Mouse (Mus musculus) liver, embryonic 11.5 days (tissue): ENCODE data around the gene Igfn1. TPM values are rescaled to one million over a fixed set of nuclear protein-coding genes. Genes with fewer than 3 reads are reported as not detected.
A peak's percentile ranks its signal among the peaks of the same experiment; 100 is the strongest.

Experiments
- ATAC-seq: fragments of 200-750 bp; cut with Nextera tagmentation; replicated peaks from 2 replicates; pipeline ENCODE4 v1.8.0; 2017; ENCODE audit warnings: moderate number of reproducible peaks, mild to moderate bottlenecking, moderate TSS enrichment, moderate library complexity; ENCODE audit not compliant: low FRiP score
- DNase-seq: peaks from one replicate; pipeline ENCODE4 v3.0.0-alpha.2; 2017; ENCODE audit warnings: low spot score
- H3K27ac ChIP-seq: fragments of 300-500 bp; sonication (generic); 2 replicates; pipeline ENCODE4 v1.5.1; 2014; ENCODE audit warnings: mild to moderate bottlenecking, low read depth, low read length, control low read depth
- H3K27me3 ChIP-seq: fragments of 300-500 bp; sonication (generic); replicated peaks from 2 replicates; pipeline ENCODE4 v1.6.1; 2014; ENCODE audit warnings: low read length, mixed read lengths; ENCODE audit not compliant: control insufficient read depth, insufficient read depth
- H3K36me3 ChIP-seq: fragments of 300-500 bp; sonication (generic); 2 replicates; pipeline ENCODE4 v1.6.1; 2014; ENCODE audit warnings: mild to moderate bottlenecking, low read length, moderate library complexity, mixed read lengths; ENCODE audit not compliant: control insufficient read depth, insufficient read depth
- H3K4me1 ChIP-seq: fragments of 300-500 bp; sonication (generic); replicated peaks from 2 replicates; pipeline ENCODE4 v1.6.1; 2014; ENCODE audit warnings: low read length, mixed read lengths; ENCODE audit not compliant: control insufficient read depth, insufficient read depth
- H3K4me2 ChIP-seq: fragments of 300-500 bp; sonication (generic); 2 replicates; pipeline ENCODE4 v1.6.1; 2014; ENCODE audit warnings: mild to moderate bottlenecking, control low read depth, moderate library complexity
- H3K4me3 ChIP-seq: fragments of 300-500 bp; sonication (generic); 2 replicates; pipeline ENCODE4 v1.5.1; 2014; ENCODE audit warnings: low read depth, low read length, control low read depth
- H3K9ac ChIP-seq: fragments of 300-500 bp; sonication (generic); 2 replicates; pipeline ENCODE4 v1.6.1; 2014; ENCODE audit warnings: low read depth, low read length, control low read depth
- H3K9me3 ChIP-seq: fragments of 300-500 bp; sonication (generic); 2 replicates; pipeline ENCODE4 v1.6.1; 2016; ENCODE audit warnings: low read length, inconsistent platforms, mixed read lengths; ENCODE audit not compliant: control insufficient read depth
- WGBS: fragments of 180-500 bp; shearing (Covaris S2); extraction: QIAGEN DNeasy Blood & Tissue Kit; methylation state at CpG from one replicate; pipeline ENCODE4 v1.1.7; 2014; 5-methylcytosine and 5-hydroxymethylcytosine counted together
- polyA plus RNA-seq: library from polyadenylated mRNA; unstranded; fragments of >200 nt; fragmentation: Nextera tagmentation; extraction: Ambion mirVana; gene quantifications from 2 replicates; pipeline ENCODE4 v1.2.1, GENCODE M21; 2014

Gene Igfn1
- polyA plus RNA-seq, 1 experiment from 2014 or later: not detected

DNA sequence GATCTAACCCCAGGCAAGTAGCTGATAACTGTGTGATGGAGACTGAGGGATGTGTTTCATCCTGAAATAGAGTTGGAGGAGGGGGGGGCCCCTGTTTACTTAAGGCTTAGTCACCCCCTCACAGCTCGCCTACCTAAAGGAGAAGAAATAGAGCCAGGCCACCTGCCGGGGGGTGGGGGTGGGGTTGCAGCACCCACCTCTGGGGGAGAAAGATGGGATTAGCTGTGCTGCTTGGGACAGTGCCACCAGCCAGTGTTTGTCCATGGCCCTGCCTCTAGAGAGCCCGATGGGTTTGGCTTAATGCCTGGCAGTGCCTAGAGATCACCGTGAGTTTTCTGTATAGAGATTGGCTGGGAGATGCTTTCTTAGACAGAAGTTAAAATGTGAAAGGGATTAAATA, 34.7 kb upstream of the Igfn1 start:
- Histone ChIP-seq H3K9me3 (no peaks in the 10 kb centered on the region), H3K4me1 (no peaks in the 10 kb centered on the region), H3K4me2 (no peak overlapping the region), H3K4me3 (no peak overlapping the region), H3K27me3 (peaks cover 25% of the 10 kb centered on the region), H3K36me3 (no peaks in the 10 kb centered on the region), H3K27ac (no peak overlapping the region), H3K9ac (no peak overlapping the region)
- DNase-seq (no peak), ATAC-seq (no peak)
- 34% methylated on average over 4 of the region's 4 CpGs for WGBS

DNA sequence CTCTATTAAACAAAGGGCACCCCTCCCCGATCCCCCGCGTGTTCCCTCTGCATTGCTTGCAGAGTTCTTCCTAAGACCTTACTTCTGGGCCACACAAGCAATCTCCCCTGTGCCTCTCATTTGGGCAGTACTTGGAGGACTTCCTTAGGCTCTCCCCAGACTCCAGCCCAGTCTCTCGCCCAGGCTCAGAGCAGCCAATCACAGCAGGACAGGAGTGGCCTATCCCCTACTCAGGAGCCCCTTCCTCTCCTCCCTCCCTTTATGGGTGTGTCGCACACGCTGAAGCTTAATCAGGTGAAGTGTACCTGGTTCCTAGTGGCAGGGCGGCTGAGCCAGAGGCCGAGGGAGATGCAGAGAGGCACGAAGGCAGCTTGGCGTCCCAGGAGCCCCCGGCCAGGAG, 34.3 kb upstream of the Igfn1 start:
- Histone ChIP-seq H3K27ac (no peak overlapping the region), H3K4me2 (no peak overlapping the region), H3K27me3 (peaks cover 25% of the 10 kb centered on the region), H3K9ac (no peak overlapping the region), H3K36me3 (no peaks in the 10 kb centered on the region), H3K4me1 (no peaks in the 10 kb centered on the region), H3K9me3 (no peaks in the 10 kb centered on the region), H3K4me3 (no peak overlapping the region)
- WGBS: 17% methylated on average over 11 of the region's 11 CpGs
- ATAC-seq (no peak), DNase-seq (no peak)

DNA sequence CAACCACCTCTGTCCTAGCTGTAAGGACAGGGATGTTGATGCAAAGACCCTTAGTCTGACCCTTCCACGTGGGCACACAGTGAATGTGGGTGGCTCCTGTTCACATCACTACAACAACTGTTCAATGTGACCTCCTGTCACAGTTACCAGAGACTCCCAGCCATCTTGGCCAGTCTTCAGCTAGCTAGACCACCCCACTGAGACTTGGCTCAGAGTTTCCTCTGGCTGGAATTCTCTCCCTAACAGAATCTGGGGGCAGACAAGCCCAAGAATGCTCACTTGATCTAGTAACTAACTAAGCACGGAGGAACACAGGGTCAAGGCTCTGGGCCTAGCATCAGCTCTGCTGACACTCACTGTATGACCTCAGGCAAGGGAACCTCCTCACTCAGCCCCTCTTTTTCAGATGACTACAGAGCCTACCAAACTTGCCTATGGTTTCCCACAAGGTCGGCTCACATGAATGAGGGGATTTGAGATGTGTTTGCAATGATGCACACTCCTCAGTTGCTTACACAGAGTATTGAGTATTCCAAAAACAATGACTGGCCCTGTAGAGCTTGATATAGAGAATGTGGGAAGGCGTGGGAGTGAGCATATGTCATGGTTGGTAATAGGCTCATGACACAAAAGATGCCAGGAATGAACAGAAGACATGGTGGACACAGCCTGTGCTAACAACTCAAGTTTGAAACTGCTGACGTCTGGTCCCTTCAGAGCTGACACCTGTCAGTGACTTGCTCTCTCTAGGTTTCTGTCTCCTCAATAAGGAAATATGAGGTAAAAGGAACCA, 32.8 kb upstream of the Igfn1 start:
- no peaks in the 10 kb centered on the region for H3K9me3 ChIP-seq
- H3K27ac ChIP-seq: no peak overlapping the region
- DNase-seq (no peak), ATAC-seq (no peak)
- 70% methylated on average over 5 of the region's 5 CpGs for WGBS
- H3K9ac ChIP-seq: no peak overlapping the region
- H3K4me1 ChIP-seq: no peaks in the 10 kb centered on the region
- H3K4me2 ChIP-seq: no peak overlapping the region
- peaks cover 13% of the 10 kb centered on the region for H3K36me3 ChIP-seq
- H3K27me3 ChIP-seq: peaks cover 22% of the 10 kb centered on the region
- no peak overlapping the region for H3K4me3 ChIP-seq

DNA sequence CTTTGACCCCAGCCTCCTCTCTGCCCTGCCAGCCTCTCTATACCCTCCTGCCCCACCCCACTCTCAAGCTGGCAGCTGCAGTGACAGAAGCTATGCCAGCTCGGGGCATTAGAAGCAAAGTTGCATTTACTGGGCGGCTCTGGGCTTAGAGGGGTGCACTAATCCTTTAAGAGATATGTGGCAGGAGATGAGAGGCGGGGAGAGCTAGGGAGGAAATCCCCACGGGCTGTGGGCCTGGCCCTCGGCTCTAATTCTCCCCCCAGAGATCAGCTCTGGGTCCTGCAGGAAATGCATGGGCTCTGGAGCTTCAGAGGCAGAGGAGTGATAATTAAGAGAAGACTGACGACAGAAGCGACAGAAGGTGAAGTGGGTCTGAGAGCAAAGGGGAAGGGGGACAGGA, 26.8 kb upstream of the Igfn1 start:
- ATAC-seq (no peak), DNase-seq (no peak)
- Histone ChIP-seq H3K27me3 (no peaks in the 10 kb centered on the region), H3K4me1 (0 out of 2 replicates have a peak, but pooled peaks cover 2% of the 10 kb centered on the region), H3K4me3 (no peak overlapping the region), H3K9ac (no peak overlapping the region), H3K9me3 (no peaks in the 10 kb centered on the region), H3K36me3 (peaks cover 28% of the 10 kb centered on the region), H3K4me2 (no peak overlapping the region), H3K27ac (no peak overlapping the region; the same call in 1 of the 2 replicates)
- 52% methylated on average over 7 of the region's 7 CpGs for WGBS

DNA sequence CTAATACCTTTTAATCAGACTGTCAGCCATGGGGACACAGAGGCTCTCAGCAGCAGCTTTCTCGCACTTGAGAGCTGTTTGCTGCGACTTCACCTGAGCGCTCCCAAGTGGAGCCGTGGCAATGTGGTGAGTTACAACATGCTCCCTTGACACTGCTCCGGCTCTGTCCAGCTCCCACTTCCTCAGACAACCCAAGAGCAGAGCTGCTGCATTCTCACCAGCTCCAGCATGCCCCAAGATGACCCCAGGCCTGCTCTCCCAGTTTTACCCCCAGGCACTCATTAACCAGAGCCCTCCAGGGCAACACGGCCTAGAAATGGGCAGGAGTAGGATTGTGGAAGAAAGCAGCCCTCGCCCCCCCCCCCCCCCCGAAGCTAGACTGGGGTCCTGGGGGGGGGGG, 25.6 kb upstream of the Igfn1 start:
- 77% methylated on average over 8 of the region's 8 CpGs for WGBS
- no peak for ATAC-seq
- H3K4me2 ChIP-seq: no peak overlapping the region
- H3K9me3 ChIP-seq: no peaks in the 10 kb centered on the region
- H3K4me3 ChIP-seq: no peak overlapping the region
- peaks cover 34% of the 10 kb centered on the region for H3K36me3 ChIP-seq
- H3K4me1 ChIP-seq: 0 out of 2 replicates have a peak, but pooled peaks cover 2% of the 10 kb centered on the region
- DNase-seq: no peak
- no peak overlapping the region for H3K9ac ChIP-seq
- no peak overlapping the region for H3K27ac ChIP-seq
- H3K27me3 ChIP-seq: no peaks in the 10 kb centered on the region

DNA sequence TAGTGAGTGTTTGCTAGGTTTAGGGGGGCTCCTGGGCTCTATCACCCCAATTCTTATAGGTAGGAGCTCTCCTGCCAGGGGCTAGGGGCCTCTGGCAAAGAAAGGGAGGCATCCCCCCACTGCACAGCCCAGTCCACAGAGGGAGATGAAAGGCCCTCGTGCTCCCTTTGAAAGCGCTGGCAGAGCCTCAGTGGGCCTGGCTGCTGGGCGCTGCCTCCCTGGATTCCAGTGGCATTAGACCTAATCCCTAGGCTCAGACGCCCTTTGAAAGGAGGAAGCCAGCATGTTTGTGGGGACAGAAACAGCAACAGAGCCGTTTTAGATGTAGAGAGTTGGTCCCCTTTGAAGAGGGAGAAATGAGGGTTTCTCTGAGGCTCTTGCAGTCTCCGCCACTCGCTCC, 24.1 kb upstream of the Igfn1 start:
- H3K4me3 ChIP-seq: no peak overlapping the region
- no peaks in the 10 kb centered on the region for H3K27me3 ChIP-seq
- no peak overlapping the region for H3K9ac ChIP-seq
- H3K36me3 ChIP-seq: peaks cover 42% of the 10 kb centered on the region
- no peak overlapping the region for H3K27ac ChIP-seq
- no peak for DNase-seq
- no peaks in the 10 kb centered on the region for H3K9me3 ChIP-seq
- 0 out of 2 replicates have a peak, but pooled peaks cover 2% of the 10 kb centered on the region for H3K4me1 ChIP-seq
- H3K4me2 ChIP-seq: no peak overlapping the region
- 78% methylated on average over 7 of the region's 7 CpGs for WGBS
- no peak for ATAC-seq

DNA sequence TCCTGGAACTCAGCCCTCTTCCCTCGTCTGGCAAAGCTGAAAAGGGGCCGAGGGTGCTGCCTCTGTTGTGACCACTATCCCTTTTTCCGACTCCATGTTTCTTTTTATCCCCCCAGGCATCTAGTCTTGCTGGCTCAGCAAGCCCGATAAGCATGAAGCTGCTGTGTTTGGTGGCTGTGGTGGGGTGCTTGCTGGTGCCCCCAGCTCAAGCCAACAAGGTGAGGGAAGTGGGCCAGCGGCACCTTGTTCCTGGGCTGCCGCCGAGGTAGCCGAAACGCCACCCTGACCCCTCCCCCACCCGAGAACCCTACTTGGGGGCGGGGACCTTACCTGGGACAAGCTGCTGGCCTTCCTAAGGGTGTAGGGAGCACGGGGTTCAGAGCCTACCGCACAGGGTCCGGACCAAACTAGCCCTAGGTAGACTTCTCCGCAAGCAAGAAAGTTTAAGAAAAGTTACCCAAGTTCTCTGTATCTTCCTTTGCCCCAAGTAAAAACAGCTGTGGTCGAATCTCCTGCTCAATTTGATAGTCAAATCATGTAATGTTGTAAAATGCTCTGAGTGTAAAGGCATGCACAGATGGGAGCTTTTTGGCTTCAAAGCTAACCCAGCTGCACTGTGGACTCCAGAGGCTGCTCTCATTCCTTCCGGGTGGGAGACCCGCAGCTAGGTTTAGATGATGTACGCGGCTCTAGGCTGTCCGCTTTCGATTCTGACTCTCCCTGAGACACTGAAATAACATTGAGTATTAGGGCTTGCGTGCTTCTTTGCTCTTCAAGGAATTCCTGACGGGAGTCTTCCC, 12.4 kb upstream of the Igfn1 start:
- Histone ChIP-seq H3K36me3 (peaks cover 14% of the 10 kb centered on the region; the same call in 1 of the 2 replicates), H3K4me3 (peak overlapping the region; percentile 86), H3K4me1 (peaks cover 19% of the 10 kb centered on the region), H3K4me2 (peak overlapping the region; percentile 83), H3K27me3 (no peaks in the 10 kb centered on the region), H3K9me3 (no peaks in the 10 kb centered on the region), H3K27ac (peak overlapping the region; percentile 64), H3K9ac (peak overlapping the region; percentile 88)
- ATAC-seq: peak; percentile 10; the same call in 1 of the 2 replicates
- WGBS: 10% methylated on average over 24 of the region's 24 CpGs
- DNase-seq: peak; percentile 58

DNA sequence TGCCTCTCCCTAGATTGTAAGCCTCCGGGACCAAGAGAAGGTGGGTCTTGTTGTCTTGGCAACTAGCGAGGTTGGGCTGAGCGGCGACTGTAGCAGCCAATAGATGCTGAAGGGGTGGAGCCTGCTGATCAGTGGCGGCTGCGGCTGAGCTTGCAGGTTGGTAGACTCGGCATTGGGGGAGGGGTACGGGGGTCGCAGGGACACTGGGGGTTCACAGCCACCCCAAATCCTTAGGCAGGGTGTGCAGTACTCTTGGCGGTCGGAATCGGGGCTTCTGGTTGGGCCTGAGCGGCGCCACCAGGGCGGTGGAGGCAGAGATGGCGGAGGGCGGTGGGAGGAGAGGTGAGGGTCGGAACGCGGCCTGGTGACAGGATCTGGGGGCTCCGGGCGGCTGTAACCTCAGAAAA, 11.8 kb upstream of the Igfn1 start:
- peak; percentile 85 for ATAC-seq
- H3K9ac ChIP-seq: peak overlapping the region; percentile 88
- H3K36me3 ChIP-seq: peaks cover 14% of the 10 kb centered on the region; the same call in 1 of the 2 replicates
- no peaks in the 10 kb centered on the region for H3K9me3 ChIP-seq
- peak overlapping the region; percentile 83 for H3K4me2 ChIP-seq
- H3K27ac ChIP-seq: peak overlapping the region; percentile 64
- H3K27me3 ChIP-seq: no peaks in the 10 kb centered on the region
- under 1% methylated on average over 22 of the region's 22 CpGs for WGBS
- DNase-seq: peak; percentile 85
- peaks cover 21% of the 10 kb centered on the region for H3K4me1 ChIP-seq
- H3K4me3 ChIP-seq: peak overlapping the region; percentile 86
